Mouse (Mus musculus) C2C12 (cell line): ENCODE data around the gene Syf2.

Experiments
- CEBPB ChIP-seq: IDR thresholded peaks from one replicate; pipeline ENCODE4 v1.6.1; 2011; ENCODE audit warnings: low read depth, mild to moderate bottlenecking, control low read depth, moderate library complexity
- CTCF ChIP-seq: IDR thresholded peaks from one replicate; pipeline ENCODE4 v1.5.1; 2011; ENCODE audit not compliant: control insufficient read depth, insufficient read depth, insufficient read length
- FOSL1 ChIP-seq: IDR thresholded peaks from one replicate; pipeline ENCODE4 v1.8.0; 2011; ENCODE audit warnings: mild to moderate bottlenecking, low read length; ENCODE audit not compliant: poor library complexity, insufficient read depth, severe bottlenecking
- MAX ChIP-seq: IDR thresholded peaks from one replicate; pipeline ENCODE4 v1.6.1; 2011; ENCODE audit warnings: mild to moderate bottlenecking, control low read depth
- MYOD1 ChIP-seq: IDR thresholded peaks from one replicate; pipeline ENCODE4 v1.6.1; 2011; ENCODE audit warnings: low read depth; ENCODE audit not compliant: control insufficient read depth, insufficient read length
- MYOG ChIP-seq: IDR thresholded peaks from one replicate; pipeline ENCODE4 v1.6.1; 2011; ENCODE audit not compliant: control insufficient read depth, insufficient read length; ENCODE audit errors: extremely low read depth
- USF1 ChIP-seq: IDR thresholded peaks from one replicate; pipeline ENCODE4 v1.6.1; 2011; ENCODE audit warnings: low read depth, mild to moderate bottlenecking, control low read depth, moderate library complexity

DNA sequence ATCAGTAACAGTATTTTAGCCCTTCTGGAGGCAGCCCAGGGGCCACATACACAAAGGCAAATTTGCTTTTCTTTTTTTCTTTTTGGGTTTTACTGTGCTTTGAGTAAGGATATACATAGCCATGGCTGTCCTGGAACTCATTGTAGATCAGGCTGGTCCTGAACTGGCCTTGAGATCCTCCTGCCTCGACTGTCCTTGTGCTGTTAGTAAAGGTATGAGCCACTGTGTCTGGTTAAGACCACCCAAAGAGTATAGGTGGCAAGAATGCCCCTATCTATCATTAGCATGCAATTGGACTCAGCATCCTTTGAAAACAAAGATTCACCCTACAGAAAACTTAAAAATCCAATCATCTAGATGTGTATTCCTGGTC, 2.2 kb upstream of the Syf2 start:
- TF ChIP-seq MYOG = no peak
- TF ChIP-seq CTCF = no peak
- TF ChIP-seq MAX = no peak
- no peak for TF ChIP-seq FOSL1
- TF ChIP-seq USF1 = no peak
- no peak for TF ChIP-seq MYOD1
- no peak for TF ChIP-seq CEBPB
